Mouse (Mus musculus): ENCODE results near the gene Pitpna.

Pitpna gene

GRCm38 (mm10) chr11:75658311-75658710, 70.4 kb downstream of the Pitpna start:
- DNase-seq (ENCODE audit: low read depth), result no peak

- DNase-seq (ENCODE audit: low read depth), result no peak
These were observed 71.3 kb downstream of the Pitpna start for GRCm38 (mm10) chr11:75658996-75659750.

- DNase-seq (ENCODE audit: low read depth), result no peak
These were observed 72.2 kb downstream of the Pitpna start for GRCm38 (mm10) chr11:75660081-75660590.

- no peak for DNase-seq (ENCODE audit: low read depth)
These were observed 73.3 kb downstream of the Pitpna start for GRCm38 (mm10) chr11:75660941-75661800.

- DNase-seq (ENCODE audit: low read depth), result no peak
These were observed 74.2 kb downstream of the Pitpna start for GRCm38 (mm10) chr11:75662131-75662530.

- no peak for DNase-seq (ENCODE audit: low read depth)
These were observed 78.4 kb downstream of the Pitpna start for GRCm38 (mm10) chr11:75666296-75666695.

- no peak for DNase-seq (ENCODE audit: low read depth)
These were observed 80.7 kb downstream of the Pitpna start for GRCm38 (mm10) chr11:75668621-75669020.

GRCm38 (mm10) chr11:75669176-75669852, 81.4 kb downstream of the Pitpna start:
- no peak for DNase-seq (ENCODE audit: low read depth)

- no peak for DNase-seq (ENCODE audit: low read depth)
These were observed 81.9 kb downstream of the Pitpna start for GRCm38 (mm10) chr11:75669853-75670200.

GRCm38 (mm10) chr11:75671426-75672180, 83.7 kb downstream of the Pitpna start:
- DNase-seq (ENCODE audit: low read depth), result no peak

GRCm38 (mm10) chr11:75673411-75673810, 85.5 kb downstream of the Pitpna start:
- DNase-seq (ENCODE audit: low read depth), result no peak

- DNase-seq (ENCODE audit: low read depth), result no peak
These were observed 87.0 kb downstream of the Pitpna start for GRCm38 (mm10) chr11:75674875-75675274.

GRCm38 (mm10) chr11:75677881-75678746, 90.2 kb downstream of the Pitpna start:
- peak; percentile 22 for DNase-seq (ENCODE audit: low read depth)
